Mouse (Mus musculus) cerebellum, postnatal 10 days (tissue): ENCODE measurements at regions not wholly inside any gene's neighbourhood (a gene's known extent, or its start where the extent isn't known, plus 50 kb on each side); places are given as distances from the start of the nearest gene placed in this dataset.
A peak's percentile ranks its signal among the peaks of the same experiment; 100 is the strongest.

Experiments used
- DNase-seq, 2 experiments: peaks; one replicate each; pipeline ENCODE4 v3.0.0; 2021; ENCODE audit warnings: mixed read lengths in 2 of 2

DNA sequence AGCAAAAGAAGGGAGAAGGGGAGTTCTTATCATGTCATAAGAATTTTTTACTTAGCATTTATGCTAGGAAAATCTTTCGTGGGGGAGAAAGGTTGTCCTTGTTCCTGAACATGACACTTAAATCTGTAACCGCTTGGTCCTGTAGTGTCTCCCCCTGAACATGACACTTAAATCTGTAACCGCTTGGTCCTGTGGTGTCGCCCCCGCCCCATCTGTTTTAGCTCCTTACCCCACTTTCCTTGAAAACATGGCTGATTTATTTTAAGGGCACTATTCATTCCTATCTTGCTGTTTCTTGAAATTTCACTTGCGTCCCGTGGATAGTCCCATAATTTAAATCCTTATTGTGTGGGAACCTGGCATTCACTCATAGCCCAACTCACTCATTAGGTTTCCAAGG, 82.2 kb downstream of the Rap2a start:
- no peak for DNase-seq

DNA sequence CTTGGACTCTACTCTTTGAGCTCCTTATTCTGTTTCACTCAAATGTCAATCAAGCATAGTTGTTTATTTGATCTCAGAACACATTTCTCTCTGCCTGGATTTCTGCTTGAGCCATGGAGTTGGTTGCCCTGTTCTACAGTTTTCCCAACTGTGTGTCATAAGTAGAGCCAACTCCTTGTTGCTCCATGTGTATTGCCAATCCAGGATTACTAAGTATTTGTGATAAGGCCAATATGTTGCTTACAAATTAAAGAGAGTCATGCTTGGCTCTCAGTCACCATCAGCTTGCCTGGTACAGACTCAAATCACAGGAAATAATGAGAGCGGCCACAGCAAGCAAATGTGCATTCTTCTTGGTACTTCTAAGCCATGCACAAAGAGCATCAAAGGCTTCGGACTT, 82.7 kb downstream of the Rap2a start:
- no peak for DNase-seq

DNA sequence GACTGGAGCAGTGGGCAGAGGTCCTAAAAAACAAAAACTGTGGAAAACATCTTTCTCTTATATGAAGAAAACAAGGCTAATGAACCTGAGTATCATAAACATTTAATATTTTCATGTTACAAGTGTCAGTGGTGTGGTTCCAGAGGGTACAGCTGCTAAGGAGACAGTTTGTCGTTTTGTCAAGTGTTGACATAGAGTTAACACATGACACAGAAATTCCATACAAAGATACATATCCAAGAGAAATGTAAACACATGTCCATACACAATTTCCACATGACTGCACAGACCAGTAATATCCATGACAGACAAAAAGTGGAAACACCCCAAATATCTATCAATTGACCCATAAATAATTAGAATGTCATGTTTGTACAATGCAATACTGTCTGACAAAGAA, 88.7 kb downstream of the Rap2a start:
- no peak for DNase-seq

DNA sequence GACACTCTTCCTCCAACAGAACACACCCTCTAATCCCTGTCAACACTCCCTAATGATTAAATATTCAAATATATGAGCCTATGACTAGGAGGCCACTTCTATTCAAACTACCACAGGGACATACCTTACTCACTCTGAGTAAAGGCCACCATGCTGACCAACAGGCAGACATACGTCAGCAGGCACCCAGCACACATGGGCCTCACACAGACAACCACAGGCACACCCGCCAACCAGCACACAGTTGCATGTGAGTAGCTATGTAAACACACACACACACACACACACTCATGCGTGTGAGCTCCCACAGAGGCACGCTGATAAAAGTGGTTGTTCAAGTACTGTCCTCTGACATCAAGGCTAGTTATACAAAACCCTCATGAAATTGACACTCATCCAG, 89.8 kb downstream of the Rap2a start:
- no peak for DNase-seq

DNA sequence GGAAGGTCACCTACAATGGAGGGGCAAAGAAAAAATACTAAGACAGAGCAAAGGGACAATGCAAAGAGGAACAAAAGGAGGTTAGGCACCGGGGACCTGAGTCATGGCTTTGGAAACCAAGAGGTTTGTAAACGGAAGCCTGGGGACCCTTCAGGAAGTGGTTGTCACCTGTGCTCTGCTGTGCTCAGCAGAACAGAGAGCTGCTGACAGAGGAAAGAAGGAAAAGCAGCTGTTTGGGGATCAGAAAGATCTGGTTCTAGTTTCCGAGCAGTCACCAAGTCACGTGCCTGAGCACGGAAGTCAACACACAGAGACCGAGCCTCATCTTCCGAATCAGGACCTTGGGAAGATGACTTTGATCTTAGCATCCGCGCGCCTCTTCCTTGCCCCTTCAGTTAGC, 94.0 kb downstream of the Rap2a start:
- no peak for DNase-seq

DNA sequence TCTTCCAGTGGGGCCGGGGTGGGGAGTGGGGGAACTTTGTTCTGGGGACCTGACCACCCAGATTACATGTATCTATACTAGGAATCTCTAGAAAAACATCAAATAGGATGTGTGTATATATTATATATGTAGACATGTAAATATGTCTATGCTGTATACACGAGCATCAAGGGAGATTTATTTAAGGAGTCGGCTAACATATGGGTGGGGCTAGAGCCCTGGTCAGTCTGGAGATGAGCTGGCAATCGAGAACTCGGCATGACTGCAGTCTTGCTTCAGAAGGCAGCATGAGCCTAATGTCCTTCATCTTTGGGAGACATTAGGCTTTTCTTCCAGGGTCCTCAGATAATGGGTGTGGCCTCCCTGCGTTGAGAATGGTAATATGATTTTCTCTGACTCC, 97.0 kb downstream of the Rap2a start:
- DNase-seq = no peak

DNA sequence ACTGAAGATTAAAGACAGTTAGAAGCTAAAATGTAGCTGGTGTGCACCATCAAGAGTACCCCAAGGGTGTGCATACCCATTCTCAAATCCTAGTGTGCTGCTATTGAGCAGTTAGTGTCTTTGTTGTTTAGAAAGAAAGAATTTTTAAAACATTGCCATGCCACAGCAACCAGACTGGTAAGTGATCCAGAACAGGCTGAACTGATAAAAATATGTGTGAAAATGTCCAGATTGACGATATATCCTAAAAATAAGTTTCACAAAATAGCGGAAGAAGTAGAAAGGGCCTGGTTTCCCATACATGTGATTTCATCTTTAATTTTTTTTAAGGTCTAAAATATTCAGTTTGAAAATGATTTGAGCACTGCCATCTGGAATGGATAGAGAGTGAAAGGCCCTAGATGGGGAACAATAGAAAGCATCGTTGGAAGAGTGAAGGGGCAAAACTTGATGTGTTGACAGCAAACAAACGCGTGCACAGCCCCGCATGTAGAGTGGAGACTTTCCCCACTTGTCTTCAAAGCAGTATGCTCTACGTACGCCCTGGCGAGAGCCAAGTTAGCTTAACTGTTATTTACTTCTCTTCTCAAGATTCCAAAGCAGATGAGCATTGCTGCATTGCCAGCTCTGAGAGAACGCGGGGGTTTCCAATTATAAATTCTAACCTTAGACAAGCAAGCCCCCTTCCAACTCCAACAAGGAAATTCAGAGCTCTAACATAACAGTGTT, 100.3 kb downstream of the Rap2a start:
- DNase-seq = no peak

DNA sequence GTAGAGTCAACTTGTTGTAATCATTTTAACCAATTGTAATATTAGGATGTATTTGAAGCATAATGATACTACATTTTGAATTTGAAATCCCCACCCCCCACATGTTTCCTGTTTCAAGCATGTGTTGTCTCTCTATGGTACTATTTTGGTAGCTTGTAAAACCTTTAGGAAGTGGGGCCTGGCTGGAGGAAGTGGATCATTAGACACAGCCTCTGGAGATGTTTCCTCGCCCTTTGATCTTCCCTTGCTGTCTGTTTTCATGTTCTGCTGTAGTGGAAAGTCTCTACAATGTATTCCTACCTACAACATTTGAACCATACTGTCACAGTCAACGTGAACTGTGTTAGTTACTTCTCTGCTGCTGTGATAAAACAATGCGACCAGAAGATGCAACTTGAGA, 105.6 kb downstream of the Rap2a start:
- no peak for DNase-seq

DNA sequence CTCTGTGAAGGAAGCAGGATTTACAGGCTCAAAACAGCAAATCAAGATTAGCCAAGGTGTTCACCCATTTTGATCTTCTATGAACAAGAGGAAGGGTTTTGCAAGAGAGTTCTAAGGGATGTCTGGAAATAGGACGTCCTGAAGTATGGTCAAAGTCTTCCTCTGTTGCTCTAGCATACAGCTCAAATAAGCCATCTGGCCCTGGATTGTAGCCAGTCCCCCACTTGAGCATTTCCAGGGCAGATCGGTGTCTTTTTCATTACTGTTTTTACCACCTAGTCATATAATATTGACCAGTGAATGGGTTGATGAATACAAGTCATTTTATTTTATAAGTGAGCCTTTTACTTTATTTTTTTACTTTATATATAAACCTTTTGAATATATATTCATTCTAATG, 113.9 kb downstream of the Rap2a start:
- peak; percentile 65 to 75 for DNase-seq

DNA sequence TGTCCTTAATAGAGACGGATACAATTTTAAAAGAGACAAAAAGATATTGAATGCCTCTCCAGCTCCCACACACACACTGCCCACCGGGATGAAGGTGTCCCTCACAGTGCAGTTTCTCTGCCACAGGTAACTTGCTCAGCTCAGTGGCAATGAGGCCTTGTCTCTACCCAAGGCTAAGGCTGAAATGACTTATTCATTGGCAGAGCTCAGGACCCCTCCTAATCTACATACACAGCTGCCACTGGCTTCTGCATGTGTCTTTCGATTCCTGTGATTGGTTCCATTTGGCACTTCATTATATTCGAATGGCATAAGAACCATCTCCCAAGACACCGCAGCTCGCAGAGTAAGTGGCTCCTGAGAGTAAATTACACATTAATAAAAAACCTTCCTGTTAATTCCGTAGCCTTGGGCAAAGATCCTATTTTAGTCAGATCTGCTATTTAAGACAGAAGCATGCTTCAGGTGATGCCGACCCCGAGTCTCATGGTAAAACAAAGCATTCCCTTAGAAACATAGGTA, 122.2 kb downstream of the Rap2a start:
- DNase-seq = no peak

DNA sequence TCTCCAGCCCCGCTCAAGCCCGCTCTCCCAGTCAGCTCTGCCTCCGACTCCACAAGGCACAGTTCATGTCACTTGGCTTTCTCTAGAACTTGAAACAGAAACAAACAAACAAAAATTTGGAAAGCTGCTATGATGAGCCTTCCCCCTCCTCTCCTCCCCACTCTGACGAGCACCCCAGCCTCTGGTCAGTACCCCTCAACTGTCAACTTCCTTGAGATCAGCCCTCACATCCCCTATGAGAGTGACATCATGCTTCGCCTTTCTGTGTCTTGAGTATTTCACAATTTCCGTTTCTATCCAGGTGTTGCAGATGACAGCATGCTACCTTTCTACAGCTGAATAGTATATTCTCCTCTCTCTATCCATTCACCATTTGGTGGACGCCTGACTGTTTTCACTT, 123.3 kb downstream of the Rap2a start:
- no peak for DNase-seq

DNA sequence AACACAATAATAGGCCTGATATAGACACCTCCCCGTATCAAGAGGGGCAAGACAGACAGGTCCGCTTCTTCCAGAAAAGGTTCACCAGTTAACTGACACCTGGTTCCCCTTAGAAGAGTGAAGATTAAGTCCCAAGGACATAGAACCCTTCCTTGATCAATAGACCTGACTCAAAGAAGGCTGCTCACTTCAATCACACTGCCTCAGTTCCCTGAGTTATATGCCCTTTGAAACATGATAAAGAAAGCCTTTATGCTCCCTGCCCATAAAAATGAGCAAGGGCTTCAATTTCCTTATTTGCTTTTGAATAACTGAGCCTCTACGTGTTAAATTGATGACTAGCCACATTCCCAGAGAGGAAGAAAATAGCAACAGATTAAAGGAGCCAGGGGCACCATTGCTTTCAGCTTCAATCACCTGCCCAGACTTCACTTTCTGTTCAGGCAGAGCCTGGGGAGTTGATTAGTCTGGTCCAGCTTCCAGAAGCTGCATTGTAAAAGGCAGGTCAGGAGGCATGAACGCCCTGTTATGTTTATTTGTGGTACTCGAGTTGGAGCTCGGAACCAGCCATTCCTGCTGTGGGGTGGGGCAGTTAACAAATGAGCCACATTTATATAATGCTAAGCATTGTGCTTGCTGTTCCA, 125.7 kb downstream of the Rap2a start:
- no peak for DNase-seq

DNA sequence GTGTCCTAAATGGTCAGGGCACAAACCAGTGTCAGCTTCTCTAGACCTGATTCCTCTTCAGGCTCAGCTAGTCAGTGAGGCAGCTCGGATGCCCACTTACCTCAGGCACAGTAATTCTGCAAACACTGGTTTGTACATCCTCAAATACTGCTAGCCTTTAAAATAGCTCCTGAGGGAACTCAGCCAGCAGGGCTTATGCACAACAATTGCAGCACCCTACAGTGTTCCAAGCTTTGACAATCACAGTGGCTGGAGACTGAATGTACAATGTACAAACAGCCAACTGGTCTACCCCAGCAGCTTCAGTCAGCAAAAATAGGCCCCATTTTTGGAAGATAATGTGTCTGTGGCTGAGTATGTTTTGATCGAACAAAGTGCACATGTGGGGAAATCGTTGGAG, 129.6 kb downstream of the Rap2a start:
- DNase-seq = no peak

DNA sequence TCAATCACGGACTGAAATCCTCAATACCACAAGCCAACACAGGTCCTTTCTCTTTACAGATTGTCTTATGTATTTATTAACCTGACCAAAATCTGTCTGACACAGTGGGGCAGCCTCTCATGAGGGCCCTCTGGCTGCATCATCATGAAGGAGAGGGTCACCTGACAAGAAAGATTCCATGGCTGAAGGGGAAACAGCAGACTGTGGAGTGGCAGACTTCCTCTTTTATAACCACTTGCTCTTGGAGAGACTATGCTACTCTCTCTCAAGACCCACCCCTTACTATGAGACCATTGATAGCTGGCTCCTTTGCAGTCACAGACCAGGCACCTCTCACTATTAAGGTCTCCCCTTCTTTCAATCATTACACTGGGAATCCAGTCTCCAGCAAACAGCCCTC, 133.1 kb downstream of the Rap2a start:
- no peak for DNase-seq

DNA sequence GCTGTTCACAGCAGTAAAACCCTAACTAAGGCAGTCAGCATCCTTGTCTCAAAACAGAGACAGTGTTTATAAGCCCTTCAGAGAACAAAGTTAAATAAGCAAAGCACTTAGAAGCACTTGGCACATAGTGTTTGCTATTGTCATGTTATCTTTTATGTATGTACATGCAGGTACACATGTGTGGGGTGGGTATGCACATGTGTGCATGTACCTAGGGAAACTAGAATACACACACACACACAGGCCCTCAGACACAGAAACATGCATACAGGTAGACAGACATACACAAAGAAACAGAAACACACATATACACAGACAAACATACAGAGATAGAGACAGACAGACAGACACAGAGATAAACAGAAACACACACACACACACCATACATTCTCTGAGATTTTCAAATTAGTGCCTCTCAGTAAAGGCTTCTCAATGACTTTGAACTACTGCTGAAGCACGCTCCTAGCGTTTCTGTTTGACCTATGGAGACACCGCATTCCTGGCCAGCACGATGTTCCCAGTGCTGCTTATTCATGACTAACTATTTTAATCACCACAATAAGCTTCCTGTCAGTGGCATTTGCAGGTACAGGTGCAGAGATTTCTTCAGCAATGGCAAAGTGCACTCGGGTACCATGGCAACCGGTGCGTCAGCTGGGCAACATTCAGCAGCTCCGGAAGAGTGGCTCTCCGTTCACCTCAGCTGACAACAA, 148.1 kb downstream of the Rap2a start:
- peak; percentile 23 to 43 for DNase-seq

DNA sequence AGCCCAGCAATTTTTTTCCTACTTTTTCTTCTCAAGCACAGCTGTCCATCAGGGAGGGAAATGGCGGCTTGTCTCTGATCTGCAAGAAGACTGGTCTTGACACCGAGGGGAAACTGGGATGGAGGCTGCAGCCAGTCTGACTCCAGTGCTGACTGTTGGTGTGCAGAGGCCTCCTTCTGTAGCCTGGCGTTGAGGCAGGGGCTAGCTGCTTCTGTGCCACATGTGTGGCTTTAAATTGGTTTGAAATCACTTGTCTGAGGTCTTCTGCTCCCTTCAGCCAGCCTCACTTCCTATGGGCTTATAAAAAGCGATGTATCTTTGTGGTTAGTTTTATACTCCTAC, 148.7 kb downstream of the Rap2a start:
- no peak for DNase-seq

DNA sequence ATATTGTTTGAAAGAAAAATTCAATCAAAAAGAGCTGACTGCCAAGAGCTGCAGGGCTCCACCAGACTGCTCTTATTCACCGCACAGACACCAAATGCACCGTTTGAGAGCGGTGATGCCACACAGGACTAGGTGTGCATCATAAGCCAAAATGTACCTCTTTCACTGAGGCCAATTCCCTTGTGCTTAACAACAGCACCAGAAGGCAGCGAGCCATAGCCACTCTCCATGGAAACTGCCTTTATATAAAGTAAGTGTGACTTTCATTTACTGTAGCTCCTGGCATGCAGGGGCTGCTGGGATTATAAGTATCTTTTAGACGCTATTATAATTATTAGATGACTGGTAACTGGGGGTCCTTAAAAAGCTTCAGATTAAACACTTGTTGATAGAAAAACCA, 154.5 kb downstream of the Rap2a start:
- DNase-seq = no peak

DNA sequence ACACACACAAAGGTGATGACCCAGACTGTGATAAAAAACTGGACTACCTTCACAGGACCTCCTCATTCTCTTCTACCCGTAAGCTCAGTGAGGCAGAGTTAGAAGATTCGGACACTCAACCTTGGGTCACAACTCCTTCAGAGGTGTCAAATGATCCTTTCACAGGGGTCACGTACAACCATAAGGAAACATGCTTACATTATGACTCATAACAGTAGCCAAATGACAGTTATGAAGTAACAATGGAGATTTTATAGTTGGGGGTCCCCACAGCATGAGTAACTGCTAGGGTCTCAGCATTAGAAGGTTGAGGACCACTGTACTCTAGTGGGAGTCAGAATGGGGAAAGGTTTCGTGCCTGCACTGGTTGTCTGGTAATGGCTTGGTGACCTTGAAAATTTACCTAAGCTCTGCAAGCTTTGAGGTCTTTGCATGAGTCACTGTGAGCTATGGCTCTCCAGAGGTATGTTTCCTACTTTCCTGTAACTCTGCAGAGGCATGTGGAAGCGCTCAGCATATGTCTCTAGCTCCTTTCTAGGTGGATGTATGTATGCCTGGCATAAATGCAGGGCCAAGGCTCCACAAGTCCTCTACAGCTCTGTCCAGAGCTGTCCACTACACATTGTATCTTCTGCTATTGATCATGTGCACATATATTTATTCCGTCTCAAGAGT, 158.6 kb downstream of the Rap2a start:
- no peak for DNase-seq

DNA sequence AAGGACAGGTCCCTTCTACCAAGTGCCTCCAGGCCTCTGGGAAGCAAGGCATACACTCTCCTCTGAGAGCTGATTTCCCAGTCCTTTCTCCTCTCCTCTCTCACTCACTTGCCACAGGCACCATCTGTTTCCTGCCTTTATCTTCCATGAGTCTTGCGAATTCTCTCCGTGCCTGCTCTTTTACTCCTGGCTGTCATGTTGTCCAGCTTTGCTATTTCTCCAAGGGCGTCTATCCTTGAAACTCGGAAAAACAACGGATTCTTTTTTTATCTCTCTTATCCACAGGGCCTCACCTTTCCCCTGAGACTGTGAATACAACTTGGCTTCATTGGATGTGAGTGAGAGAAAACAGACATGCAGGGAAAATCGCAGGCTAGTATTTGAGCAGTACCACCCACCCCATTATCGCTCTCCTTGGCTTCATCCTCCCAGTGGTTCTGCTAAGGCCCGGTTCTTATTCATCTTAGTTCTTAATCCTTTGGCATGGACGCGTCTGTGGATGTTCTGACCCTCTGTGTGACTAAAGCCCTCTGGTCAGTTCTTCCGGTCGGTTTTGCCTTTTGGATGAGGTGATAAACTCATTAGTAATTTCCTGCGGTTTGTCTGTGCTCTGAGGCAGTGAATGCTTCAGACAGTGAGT, 159.4 kb downstream of the Rap2a start:
- no peak for DNase-seq

DNA sequence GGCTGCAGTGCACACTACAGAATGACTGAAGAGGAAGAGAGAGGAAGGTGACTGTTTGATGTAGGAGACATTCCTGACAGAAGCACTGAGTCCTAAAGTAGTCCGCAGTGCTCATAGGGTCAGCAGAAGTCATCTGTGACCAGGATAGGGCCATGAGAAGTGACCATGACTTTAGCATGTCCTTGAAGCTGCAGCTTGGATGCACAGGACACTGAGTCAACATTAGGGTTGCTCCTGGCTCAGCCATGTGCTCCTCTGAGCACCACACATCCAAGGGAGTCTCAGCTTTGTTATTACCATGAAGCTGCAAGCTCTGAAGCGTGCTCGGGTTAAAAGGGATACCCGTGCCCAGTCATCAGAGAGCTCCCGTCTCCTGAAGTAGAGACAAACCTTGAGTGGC, 164.3 kb downstream of the Rap2a start:
- no peak for DNase-seq

DNA sequence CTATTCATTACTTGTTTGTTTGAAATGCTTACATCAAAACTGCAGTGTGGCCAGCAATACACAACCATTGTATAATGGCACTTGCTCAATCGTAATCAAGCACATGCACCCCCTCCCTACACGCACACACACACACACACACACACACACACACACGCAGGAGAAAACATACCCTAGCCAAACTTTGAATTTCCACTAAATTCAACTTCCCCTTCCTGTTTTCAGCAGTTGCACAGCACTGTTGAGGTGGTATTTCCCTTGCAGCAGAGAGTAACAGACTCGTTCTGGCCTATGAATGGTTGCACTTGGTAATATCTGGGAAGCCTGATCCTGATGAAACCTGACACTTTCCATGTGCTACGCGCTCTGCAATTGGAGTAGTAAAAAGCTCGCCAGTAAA, 173.8 kb downstream of the Rap2a start:
- no peak for DNase-seq

DNA sequence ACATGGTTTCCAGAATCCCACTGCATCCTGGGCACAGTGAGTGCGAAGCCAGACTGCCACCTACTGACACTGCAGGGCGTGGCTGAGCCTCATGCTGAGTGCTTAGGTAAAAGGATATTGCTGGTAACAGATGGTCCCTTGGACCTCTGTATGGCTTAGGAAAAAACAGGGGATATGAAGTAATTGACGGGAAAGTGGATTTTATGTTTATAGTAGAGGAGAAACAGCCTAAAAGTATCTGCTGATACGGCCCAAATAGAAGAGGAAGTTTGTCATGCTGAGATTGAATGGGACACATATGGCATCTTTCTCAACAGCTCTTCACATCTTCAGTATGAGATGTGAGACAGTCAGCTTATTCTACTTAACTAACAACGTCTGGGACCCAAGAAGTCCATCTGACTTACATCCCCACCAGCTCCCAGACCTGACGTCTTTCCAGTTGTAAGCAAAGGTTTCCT, 182.1 kb downstream of the Rap2a start:
- peak; percentile 59 to 72 for DNase-seq

DNA sequence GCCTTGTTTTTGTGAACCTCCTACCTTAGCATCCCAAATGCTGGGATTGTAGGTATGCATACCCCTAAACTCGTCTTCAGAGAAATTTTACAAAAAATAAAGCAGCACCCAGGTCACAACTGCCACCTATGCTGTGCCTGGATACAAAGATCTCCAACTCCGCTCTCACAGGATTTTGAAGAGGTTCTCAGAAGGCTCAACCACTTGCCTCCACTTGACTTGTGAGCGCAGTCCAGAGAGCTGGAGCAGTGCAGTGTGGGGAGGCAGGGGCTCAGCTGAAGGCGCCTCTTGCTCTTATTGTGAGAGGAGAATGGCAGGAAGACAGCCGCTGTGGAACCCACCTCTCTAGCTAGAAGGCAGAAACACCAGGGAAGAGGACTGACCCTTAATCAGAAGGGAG, 182.9 kb downstream of the Rap2a start:
- no peak for DNase-seq
